ENCODE assay signal across 14 mouse cellular contexts in genomic region chr1:66394944-66395637, GRCm38 (mm10).
DNase-seq lines count a peak whose midpoint lies in the region; ATAC-seq lines count a peak whose summit lies in the region.
"Had no signal": no experiment of that assay in that cellular context is flagged by ENCODE, and none has a peak within 500 bp of the region (broad histone marks: within the 10 kb centered on the region; RNA-seq: fewer than 3 reads in every experiment).

No protein-coding gene starts in this region.

- no peak overlapping the region for H3K4me2 ChIP-seq in limb, embryonic 12.5 days
- peak overlapping the region; percentile 15 for H3K4me2 ChIP-seq in forebrain, embryonic 16.5 days (ENCODE audit: low read length)
- no peak overlapping the region; the same call in 1 of the 2 replicates for H3K4me2 ChIP-seq in neural tube, embryonic 14.5 days (ENCODE audit: low read depth, low read length)
- no peak overlapping the region for H3K4me2 ChIP-seq in intestine, embryonic 15.5 days (replicated peaks)

- no peaks in the 10 kb centered on the region for H3K36me3 ChIP-seq in limb, embryonic 12.5 days
- no peaks in the 10 kb centered on the region for H3K36me3 ChIP-seq in limb, embryonic 10.5 days
- H3K36me3 ChIP-seq in forebrain, embryonic 10.5 days (replicated peaks) = peaks cover 6% of the 10 kb centered on the region; the same call in 1 of the 2 replicates
- H3K36me3 ChIP-seq in forebrain, embryonic 16.5 days (ENCODE audit: control insufficient read depth, insufficient read depth) = no peaks in the 10 kb centered on the region; the same call in 1 of the 2 replicates
- peaks cover 4% of the 10 kb centered on the region for H3K36me3 ChIP-seq in neural tube, embryonic 14.5 days (ENCODE audit: control insufficient read depth, insufficient read depth, low read length)
- no peaks in the 10 kb centered on the region for H3K36me3 ChIP-seq in intestine, embryonic 15.5 days

- no peak overlapping the region for H3K9ac ChIP-seq in limb, embryonic 12.5 days (replicated peaks)
- no peak overlapping the region for H3K9ac ChIP-seq in forebrain, embryonic 16.5 days (replicated peaks; ENCODE audit: low read depth, low read length)
- H3K9ac ChIP-seq in neural tube, embryonic 14.5 days (replicated peaks; ENCODE audit: low read depth, low read length) = no peak overlapping the region
- no peak overlapping the region for H3K9ac ChIP-seq in intestine, embryonic 15.5 days

- 0 out of 2 replicates have a peak overlapping the region, but pooled peaks have one; percentile 3 for H3K27ac ChIP-seq in limb, embryonic 12.5 days
- H3K27ac ChIP-seq in limb, embryonic 10.5 days = no peak overlapping the region
- H3K27ac ChIP-seq in forebrain, embryonic 10.5 days = peak overlapping the region; percentile 35; the same call in 1 of the 2 replicates
- peak overlapping the region; percentile 34; the same call in 1 of the 2 replicates for H3K27ac ChIP-seq in forebrain, embryonic 16.5 days (ENCODE audit: low read length)
- H3K27ac ChIP-seq in neural tube, embryonic 14.5 days (ENCODE audit: low read depth, low read length) = peak overlapping the region; percentile 39; the same call in 1 of the 2 replicates
- no peak overlapping the region for H3K27ac ChIP-seq in intestine, embryonic 15.5 days

- DNase-seq in limb, embryonic 10.5 days (ENCODE audit: low spot score) = no peak
- no peak for DNase-seq in forebrain, embryonic 10.5 days (ENCODE audit: extremely low spot score, low spot score)
- DNase-seq: cerebellum, adult 9-11 months; kidney, postnatal 25 days; lung, adult 2 months; spleen, adult 18-20 months; thymus, postnatal 4 days had no signal

- H3K9me3 ChIP-seq in limb, embryonic 12.5 days = no peaks in the 10 kb centered on the region
- no peaks in the 10 kb centered on the region for H3K9me3 ChIP-seq in limb, embryonic 10.5 days (replicated peaks)
- no peaks in the 10 kb centered on the region for H3K9me3 ChIP-seq in forebrain, embryonic 10.5 days
- no peaks in the 10 kb centered on the region for H3K9me3 ChIP-seq in forebrain, embryonic 16.5 days (ENCODE audit: control insufficient read depth, low read length)
- no peaks in the 10 kb centered on the region for H3K9me3 ChIP-seq in neural tube, embryonic 14.5 days (ENCODE audit: control insufficient read depth, low read length)
- H3K9me3 ChIP-seq in intestine, embryonic 15.5 days = no peaks in the 10 kb centered on the region

- no peaks in the 10 kb centered on the region for H3K27me3 ChIP-seq in limb, embryonic 12.5 days
- H3K27me3 ChIP-seq in limb, embryonic 10.5 days (ENCODE audit: low read depth, poor library complexity, severe bottlenecking) = no peaks in the 10 kb centered on the region
- H3K27me3 ChIP-seq in forebrain, embryonic 10.5 days (ENCODE audit: poor library complexity, severe bottlenecking) = no peaks in the 10 kb centered on the region
- H3K27me3 ChIP-seq in forebrain, embryonic 16.5 days (replicated peaks; ENCODE audit: control insufficient read depth, insufficient read depth, low read length) = no peaks in the 10 kb centered on the region
- H3K27me3 ChIP-seq in neural tube, embryonic 14.5 days (ENCODE audit: control insufficient read depth, insufficient read depth, low read length) = no peaks in the 10 kb centered on the region
- H3K27me3 ChIP-seq in intestine, embryonic 15.5 days (replicated peaks) = no peaks in the 10 kb centered on the region
- H3K27me3 ChIP-seq: CH12.LX had no signal

- no peak for ATAC-seq in limb, embryonic 12.5 days (ENCODE audit: insufficient number of reproducible peaks, insufficient read depth, low FRiP score, low TSS enrichment, low read depth)
- ATAC-seq in forebrain, embryonic 16.5 days = peak; percentile 79
- ATAC-seq in neural tube, embryonic 14.5 days (ENCODE audit: low read depth) = no peak; the same call in 1 of the 2 replicates
- ATAC-seq in intestine, embryonic 15.5 days = no peak
- ATAC-seq in granulocyte monocyte progenitor cell, adult 5-6 weeks (replicated peaks; ENCODE audit: poor library complexity, severe bottlenecking) = no peak
- ATAC-seq: inflammation-experienced regulatory T-cells, adult 6 months had no signal

- 30% methylated on average over 8 of the region's 8 CpGs for WGBS in limb, embryonic 12.5 days
- WGBS in limb, embryonic 10.5 days = 37% methylated on average over 8 of the region's 8 CpGs
- WGBS in forebrain, embryonic 10.5 days = 52% methylated on average over 8 of the region's 8 CpGs
- 5% methylated on average over 8 of the region's 8 CpGs for whole genome bisulfite sequencing in forebrain, embryonic 16.5 days
- 12% methylated on average over 8 of the region's 8 CpGs for WGBS in neural tube, embryonic 14.5 days
- WGBS in intestine, embryonic 15.5 days = 31% methylated on average over 8 of the region's 8 CpGs

- no peak overlapping the region for H3K4me3 ChIP-seq in limb, embryonic 12.5 days (replicated peaks)
- H3K4me3 ChIP-seq in limb, embryonic 10.5 days = no peak overlapping the region
- no peak overlapping the region for H3K4me3 ChIP-seq in forebrain, embryonic 10.5 days
- H3K4me3 ChIP-seq in forebrain, embryonic 16.5 days (replicated peaks; ENCODE audit: low read length) = no peak overlapping the region
- no peak overlapping the region for H3K4me3 ChIP-seq in neural tube, embryonic 14.5 days (ENCODE audit: low read depth, low read length)
- no peak overlapping the region for H3K4me3 ChIP-seq in intestine, embryonic 15.5 days (replicated peaks)

- no peaks in the 10 kb centered on the region for H3K4me1 ChIP-seq in limb, embryonic 12.5 days (replicated peaks)
- peaks cover 4% of the 10 kb centered on the region; the same call in 1 of the 2 replicates for H3K4me1 ChIP-seq in limb, embryonic 10.5 days
- H3K4me1 ChIP-seq in forebrain, embryonic 10.5 days = peaks cover 19% of the 10 kb centered on the region
- peaks cover 17% of the 10 kb centered on the region for H3K4me1 ChIP-seq in forebrain, embryonic 16.5 days (replicated peaks; ENCODE audit: control insufficient read depth, insufficient read depth, low read length)
- H3K4me1 ChIP-seq in neural tube, embryonic 14.5 days (ENCODE audit: control insufficient read depth, insufficient read depth, low read length) = peaks cover 21% of the 10 kb centered on the region
- H3K4me1 ChIP-seq in intestine, embryonic 15.5 days (replicated peaks) = no peaks in the 10 kb centered on the region

Comparison
In these comparisons a context has a peak if more than half of its experiments do, and no peak if none do; other contexts are left out.
1. H3K27ac ChIP-seq: peak in limb, embryonic 12.5 days (single experiment), forebrain, embryonic 10.5 days (single experiment), forebrain, embryonic 16.5 days (single experiment) and neural tube, embryonic 14.5 days (single experiment); none in limb, embryonic 10.5 days (single experiment) and intestine, embryonic 15.5 days (single experiment).